Mouse (Mus musculus): ENCODE data around the gene Cyp4a14. TPM values are rescaled to one million over a fixed set of nuclear protein-coding genes. Genes with fewer than 3 reads are reported as not detected.

Cyp4a14 gene
- polyA plus RNA-seq (2017; shearing (Covaris generic)) = not detected

GRCm38 (mm10) chr4:115496001-115496400 lies at the start of gene Cyp4a14:
TSS of gene Cyp4a14 (minus strand) at chr4:115496142.

GRCm38 (mm10) chr4:115518000-115518399 lies 22.1 kb upstream of the Cyp4a14 start, which contains the start of gene Cyp4a10:
TSS of gene Cyp4a10 (plus strand) at chr4:115518264.

GRCm38 (mm10) chr4:115452304-115452703 lies 43.6 kb downstream of the Cyp4a14 start, which contains the start of gene Cyp4a30b:
TSS of gene Cyp4a30b (plus strand) at chr4:115452604.

Other genes with a start within 250 kb of the Cyp4a14 start
- gene Cyp4a12a, start 197.1 kb downstream of the Cyp4a14 start, polyA plus RNA-seq (2017; shearing (Covaris generic)) = not detected
- not detected for gene Cyp4a12b, start 84.5 kb downstream of the Cyp4a14 start, polyA plus RNA-seq (2017; shearing (Covaris generic))
- gene Cyp4a30b, start 43.5 kb downstream of the Cyp4a14 start, polyA plus RNA-seq (2017; shearing (Covaris generic)) = not detected
- not detected for gene Cyp4a10, start 22.1 kb upstream of the Cyp4a14 start, polyA plus RNA-seq (2017; shearing (Covaris generic))
- gene Cyp4a31, start 67.5 kb upstream of the Cyp4a14 start, polyA plus RNA-seq (2017; shearing (Covaris generic)) = not detected
- not detected for gene Cyp4a32, start 104.8 kb upstream of the Cyp4a14 start, polyA plus RNA-seq (2017; shearing (Covaris generic))
- not detected for gene Cyp4b1, start 151.6 kb upstream of the Cyp4a14 start, polyA plus RNA-seq (2017; shearing (Covaris generic))
- 72.9 TPM for gene Efcab14, start 241.6 kb upstream of the Cyp4a14 start, polyA plus RNA-seq (2017; shearing (Covaris generic))